Mouse (Mus musculus) brain, embryonic 14.5 days (tissue): ENCODE measurements around the gene Chid1.

Experiments used
- CTCF ChIP-seq: fragments of 200-500 bp; IDR thresholded peaks from 2 replicates; pipeline ENCODE4 v1.5.1; 2012; ENCODE audit warnings: inconsistent platforms, mild to moderate bottlenecking, moderate library complexity, borderline replicate concordance; ENCODE audit not compliant: insufficient read depth, insufficient read length; ENCODE audit errors: extremely low read depth
- POLR2A ChIP-seq: fragments of 200-500 bp; IDR thresholded peaks from 2 replicates; pipeline ENCODE4 v1.6.1; 2012; ENCODE audit warnings: mild to moderate bottlenecking, inconsistent platforms, borderline replicate concordance; ENCODE audit not compliant: poor library complexity, insufficient read depth, insufficient read length, severe bottlenecking; ENCODE audit errors: extremely low read depth

DNA sequence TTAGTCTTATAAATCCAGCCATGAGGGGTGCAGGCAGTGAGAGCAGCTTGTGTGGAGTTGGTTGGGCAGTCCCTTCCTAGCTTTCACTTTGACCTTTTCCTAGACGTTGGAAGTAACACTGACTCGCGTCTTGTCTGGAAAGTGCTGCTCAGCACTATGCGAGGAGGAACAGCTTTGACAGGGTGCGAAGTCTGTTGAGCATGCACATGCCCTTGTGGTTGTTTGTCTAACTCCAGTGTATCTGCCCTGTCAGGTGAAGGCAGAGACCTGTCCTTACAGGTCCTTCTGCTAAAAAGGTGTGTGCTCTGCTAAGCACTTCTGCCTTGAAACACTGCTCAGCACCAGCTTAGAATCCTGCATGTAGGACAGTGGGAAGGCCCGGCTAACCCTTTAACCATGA is 49.2 kb upstream of the Chid1 start:
- TF ChIP-seq CTCF (no peak), POLR2A (no peak)
